Mouse (Mus musculus) small intestine, adult 2 months (tissue): ENCODE data around the gene Akap5. TPM values are rescaled to one million over a fixed set of nuclear protein-coding genes. Genes with fewer than 3 reads are reported as not detected.

Source experiments
- H3K27ac ChIP-seq: fragments of 200-500 bp; 2 replicates; pipeline ENCODE4 v1.5.1; 2012; ENCODE audit warnings: low read depth, low read length, control low read depth, inconsistent platforms; ENCODE audit not compliant: insufficient read depth
- H3K27me3 ChIP-seq: fragments of 200-500 bp; 2 replicates; pipeline ENCODE4 v1.6.1; 2012; ENCODE audit warnings: mild to moderate bottlenecking, moderate library complexity, low read length, inconsistent platforms; ENCODE audit not compliant: control insufficient read depth, insufficient read depth
- H3K36me3 ChIP-seq: fragments of 200-500 bp; 2 replicates; pipeline ENCODE4 v1.6.1; 2012; ENCODE audit warnings: mild to moderate bottlenecking, low read length, control low read depth, inconsistent platforms; ENCODE audit not compliant: control insufficient read depth, insufficient read depth
- H3K4me1 ChIP-seq: fragments of 200-500 bp; 2 replicates; pipeline ENCODE4 v1.6.1; 2012; ENCODE audit warnings: low read length, inconsistent platforms, mixed read lengths; ENCODE audit not compliant: control insufficient read depth, insufficient read depth, insufficient read length
- H3K4me3 ChIP-seq: fragments of 200-500 bp; 2 replicates; pipeline ENCODE4 v1.5.1; 2012; ENCODE audit warnings: low read depth, mild to moderate bottlenecking, control low read depth, inconsistent platforms, low read length, moderate library complexity
- CTCF ChIP-seq: fragments of 200-500 bp; IDR thresholded peaks from 2 replicates; pipeline ENCODE4 v1.5.1; 2012; ENCODE audit warnings: low read depth, mild to moderate bottlenecking, control low read depth, inconsistent platforms, low read length, moderate library complexity, mixed read lengths; ENCODE audit not compliant: insufficient replicate concordance, insufficient read length; ENCODE audit errors: extremely low read depth
- POLR2A ChIP-seq: fragments of 200-500 bp; IDR thresholded peaks from 2 replicates; pipeline ENCODE4 v1.6.1; 2012; ENCODE audit warnings: low read depth, mild to moderate bottlenecking, control low read depth, inconsistent platforms, low read length, moderate library complexity
- WGBS: fragments of 180-500 bp; shearing (Covaris S2); methylation state at CpG from one replicate; pipeline ENCODE4 v1.1.7; 2018; 5-methylcytosine and 5-hydroxymethylcytosine counted together
- polyA plus RNA-seq: library from polyadenylated mRNA; depleted of rRNA; stranded (reverse); fragments of >200 nt; gene quantifications from 2 replicates; pipeline ENCODE4 v1.2.3, GENCODE M21; 2012

The Akap5 gene
- polyA plus RNA-seq, 1 experiment = 0.04 TPM

DNA sequence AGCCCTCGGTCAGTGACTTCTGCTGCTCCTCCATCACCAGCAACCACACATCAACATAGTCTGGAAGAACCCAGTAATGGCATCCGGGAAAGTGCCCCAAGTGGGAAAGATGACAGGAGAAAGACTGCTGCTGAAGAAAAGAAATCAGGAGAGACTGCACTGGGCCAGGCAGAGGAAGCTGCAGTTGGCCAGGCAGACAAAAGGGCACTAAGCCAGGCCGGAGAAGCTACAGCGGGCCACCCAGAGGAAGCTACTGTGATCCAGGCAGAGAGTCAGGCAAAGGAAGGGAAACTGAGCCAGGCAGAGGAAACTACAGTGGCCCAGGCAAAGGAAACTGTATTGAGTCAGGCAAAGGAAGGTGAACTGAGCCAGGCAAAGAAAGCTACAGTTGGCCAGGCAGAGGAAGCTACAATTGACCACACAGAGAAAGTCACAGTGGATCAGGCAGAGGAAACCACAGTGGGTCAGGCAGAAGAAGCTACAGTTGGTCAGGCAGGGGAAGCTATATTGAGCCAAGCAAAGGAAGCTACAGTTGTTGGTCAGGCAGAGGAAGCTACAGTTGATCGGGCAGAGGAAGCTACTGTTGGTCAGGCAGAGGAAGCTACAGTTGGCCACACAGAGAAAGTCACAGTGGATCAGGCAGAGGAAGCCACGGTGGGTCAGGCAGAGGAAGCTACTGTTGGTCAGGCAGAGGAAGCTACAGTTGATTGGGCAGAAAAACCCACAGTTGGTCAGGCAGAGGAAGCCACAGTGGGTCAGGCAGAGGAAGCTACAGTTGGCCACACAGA is 4.1 kb downstream of the Akap5 start:
- WGBS = 87% methylated on average over 6 of the region's 6 CpGs

DNA sequence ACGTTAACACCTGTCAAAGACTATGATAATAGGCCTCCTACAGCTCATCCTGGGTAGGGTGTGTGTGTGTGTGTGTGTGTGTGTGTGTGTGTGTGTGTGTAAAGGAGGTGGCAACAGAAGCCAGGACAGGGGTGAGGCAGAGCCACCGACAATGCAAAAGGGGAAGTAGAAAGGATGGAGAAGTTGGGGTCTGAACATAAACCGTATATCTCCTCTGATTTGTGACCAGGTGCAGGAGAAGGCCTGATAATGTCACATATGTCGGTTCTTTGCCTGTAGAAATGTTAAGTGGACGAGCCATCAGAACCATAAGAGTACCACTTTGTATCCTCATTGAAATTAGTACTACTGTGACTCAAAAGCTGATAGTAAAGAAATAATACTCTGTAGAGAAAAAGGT is 9.0 kb downstream of the Akap5 start:
- H3K4me1 ChIP-seq = no peaks in the 10 kb centered on the region
- TF ChIP-seq POLR2A (no peak), CTCF (no peak)
- 92% methylated on average over 5 of the region's 5 CpGs for WGBS
- no peaks in the 10 kb centered on the region for H3K36me3 ChIP-seq
- H3K27me3 ChIP-seq = no peaks in the 10 kb centered on the region
- no peak overlapping the region for H3K4me3 ChIP-seq
- H3K27ac ChIP-seq = no peak overlapping the region

More for the DNA sequence above, 4.1 kb downstream of the Akap5 start:
- 0 out of 2 replicates have a peak, but pooled peaks cover 3% of the 10 kb centered on the region for H3K27me3 ChIP-seq
- TF ChIP-seq POLR2A (no peak), CTCF (no peak)
- H3K4me3 ChIP-seq = no peak overlapping the region
- no peaks in the 10 kb centered on the region for H3K36me3 ChIP-seq
- H3K27ac ChIP-seq = no peak overlapping the region
- no peaks in the 10 kb centered on the region for H3K4me1 ChIP-seq

DNA sequence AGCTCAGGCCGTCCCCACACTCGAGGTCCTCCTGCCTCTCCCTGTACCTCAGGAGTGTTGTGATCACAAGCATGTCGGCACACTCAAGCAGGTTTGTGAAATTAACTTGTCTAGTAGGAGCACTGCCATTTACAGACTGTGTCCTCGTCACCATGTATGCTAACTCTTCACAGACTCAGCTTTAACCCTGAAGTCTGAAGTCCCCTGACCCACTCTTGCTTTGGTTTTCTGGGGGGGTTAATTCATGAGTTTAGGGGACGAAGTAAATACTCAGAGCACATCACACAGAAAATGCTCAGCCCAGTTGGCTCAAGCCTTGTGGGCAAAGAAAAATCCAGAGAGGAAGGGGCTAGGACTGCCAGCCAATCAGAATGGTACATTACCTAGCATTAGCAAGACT is 10.9 kb downstream of the Akap5 start:
- TF ChIP-seq CTCF = no peak
- no peak for TF ChIP-seq POLR2A
- H3K27me3 ChIP-seq = no peaks in the 10 kb centered on the region
- H3K36me3 ChIP-seq = no peaks in the 10 kb centered on the region
- no peak overlapping the region for H3K4me3 ChIP-seq
- no peak overlapping the region for H3K27ac ChIP-seq
- 81% methylated on average over 5 of the region's 5 CpGs for WGBS
- H3K4me1 ChIP-seq = no peaks in the 10 kb centered on the region

DNA sequence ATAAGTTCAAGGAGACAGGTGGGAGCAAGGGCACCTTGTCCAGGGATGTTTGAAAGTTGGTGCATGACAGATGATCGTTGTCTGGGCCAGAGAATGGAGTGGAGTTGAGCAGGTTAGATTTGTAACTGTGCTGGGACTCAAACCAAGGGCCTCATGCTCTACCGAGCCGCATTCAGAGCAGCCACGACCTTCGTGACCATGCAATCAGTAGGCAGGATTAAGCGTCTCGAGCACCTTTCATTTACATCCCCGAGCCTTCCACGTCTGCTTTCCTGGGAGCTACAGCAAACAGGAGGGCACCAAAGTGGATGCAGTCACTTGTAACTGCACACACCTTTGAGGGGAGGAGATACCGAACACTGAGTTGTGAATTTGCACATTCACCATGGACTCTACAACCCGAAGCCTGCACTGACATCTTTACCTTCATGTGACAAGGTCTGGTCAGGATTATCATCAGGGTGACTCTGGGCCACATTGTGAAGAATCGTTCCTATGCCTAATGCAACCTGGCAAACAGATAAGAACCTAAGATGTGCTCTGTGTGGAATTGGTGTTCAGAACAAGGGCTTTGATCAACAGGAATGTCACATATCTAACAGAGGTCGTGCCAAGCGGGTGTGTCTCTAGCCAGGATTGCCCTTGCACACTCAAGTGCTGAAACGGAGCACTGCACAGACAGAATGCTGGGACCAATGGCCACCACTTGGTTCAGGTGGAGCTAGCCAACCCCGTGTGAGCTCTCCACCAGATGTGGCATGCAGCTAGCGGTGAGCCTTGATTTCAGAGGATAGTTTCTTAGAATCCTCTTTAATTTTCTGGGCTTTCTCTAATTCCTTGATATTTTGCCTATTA is 11.6 kb downstream of the Akap5 start:
- H3K4me3 ChIP-seq = no peak overlapping the region
- TF ChIP-seq CTCF = no peak
- no peak for TF ChIP-seq POLR2A
- H3K4me1 ChIP-seq = no peaks in the 10 kb centered on the region
- H3K27me3 ChIP-seq = no peaks in the 10 kb centered on the region
- H3K27ac ChIP-seq = no peak overlapping the region
- WGBS = 44% methylated on average over 17 of the region's 17 CpGs
- no peaks in the 10 kb centered on the region for H3K36me3 ChIP-seq

DNA sequence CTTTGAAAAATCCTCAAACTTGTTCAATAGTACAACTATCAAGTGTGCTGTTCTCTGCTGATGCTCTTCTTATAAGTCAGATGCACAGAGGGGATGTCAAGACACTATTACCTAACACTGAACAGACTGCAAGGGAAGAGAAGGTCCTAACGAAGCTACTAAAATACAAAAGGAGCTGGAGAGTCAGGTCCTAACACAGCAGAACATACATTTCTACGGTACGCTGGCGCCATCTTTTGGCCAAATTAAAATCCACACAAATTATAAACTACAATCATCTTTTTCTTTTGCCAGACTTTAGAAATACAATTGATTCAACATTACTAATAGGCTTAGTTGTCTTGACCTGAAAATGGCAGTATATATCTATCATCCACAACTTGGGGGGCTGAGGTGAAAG is 16.4 kb downstream of the Akap5 start:
- 3% methylated on average over 4 of the region's 4 CpGs for WGBS
- Histone ChIP-seq H3K27ac (no peak overlapping the region), H3K4me3 (no peak overlapping the region), H3K36me3 (no peaks in the 10 kb centered on the region), H3K27me3 (no peaks in the 10 kb centered on the region), H3K4me1 (no peaks in the 10 kb centered on the region)
- TF ChIP-seq POLR2A = no peak
- no peak for TF ChIP-seq CTCF

DNA sequence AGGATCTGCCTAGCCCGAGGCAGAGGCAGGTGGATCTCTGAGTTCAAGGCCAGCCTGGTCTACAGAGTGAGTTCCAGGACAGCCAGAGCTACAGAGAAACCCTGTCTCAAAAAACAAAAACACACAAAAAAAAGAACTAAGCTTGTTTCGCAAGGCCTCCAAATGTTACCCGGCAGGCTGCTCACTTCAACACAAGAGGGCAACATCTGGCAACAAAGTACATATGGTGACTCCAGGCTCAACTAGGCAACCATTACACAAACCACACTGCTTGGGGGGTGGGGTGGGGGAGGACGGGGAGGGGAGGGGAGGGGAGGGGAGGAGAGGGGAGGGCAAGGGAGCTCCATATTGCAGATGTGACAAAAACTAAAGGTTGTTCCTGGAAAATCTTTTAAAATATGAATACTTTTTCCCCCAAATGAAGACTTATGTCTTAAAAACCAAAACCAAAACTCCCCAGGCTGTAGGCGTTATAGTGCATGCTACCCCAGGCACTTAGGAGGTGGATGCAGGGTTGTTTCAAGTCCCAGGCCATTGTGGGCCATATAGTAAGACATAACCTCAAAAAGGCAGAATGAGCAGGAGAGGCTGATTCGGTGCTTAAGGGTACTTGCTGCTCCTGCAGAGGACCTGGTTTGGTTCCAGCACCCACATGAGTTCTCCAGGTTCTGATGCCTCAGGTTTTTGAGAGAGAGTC is 21.2 kb downstream of the Akap5 start:
- 64% methylated on average over 6 of the region's 6 CpGs for WGBS
- Histone ChIP-seq H3K4me1 (no peaks in the 10 kb centered on the region), H3K27ac (no peak overlapping the region), H3K27me3 (no peaks in the 10 kb centered on the region), H3K36me3 (peaks cover 3% of the 10 kb centered on the region), H3K4me3 (no peak overlapping the region)
- TF ChIP-seq CTCF (peak; percentile 13; the same call in 1 of the 2 replicates), POLR2A (no peak)
